ENCODE assay signal across 9 mouse cellular contexts in the genomic region with DNA sequence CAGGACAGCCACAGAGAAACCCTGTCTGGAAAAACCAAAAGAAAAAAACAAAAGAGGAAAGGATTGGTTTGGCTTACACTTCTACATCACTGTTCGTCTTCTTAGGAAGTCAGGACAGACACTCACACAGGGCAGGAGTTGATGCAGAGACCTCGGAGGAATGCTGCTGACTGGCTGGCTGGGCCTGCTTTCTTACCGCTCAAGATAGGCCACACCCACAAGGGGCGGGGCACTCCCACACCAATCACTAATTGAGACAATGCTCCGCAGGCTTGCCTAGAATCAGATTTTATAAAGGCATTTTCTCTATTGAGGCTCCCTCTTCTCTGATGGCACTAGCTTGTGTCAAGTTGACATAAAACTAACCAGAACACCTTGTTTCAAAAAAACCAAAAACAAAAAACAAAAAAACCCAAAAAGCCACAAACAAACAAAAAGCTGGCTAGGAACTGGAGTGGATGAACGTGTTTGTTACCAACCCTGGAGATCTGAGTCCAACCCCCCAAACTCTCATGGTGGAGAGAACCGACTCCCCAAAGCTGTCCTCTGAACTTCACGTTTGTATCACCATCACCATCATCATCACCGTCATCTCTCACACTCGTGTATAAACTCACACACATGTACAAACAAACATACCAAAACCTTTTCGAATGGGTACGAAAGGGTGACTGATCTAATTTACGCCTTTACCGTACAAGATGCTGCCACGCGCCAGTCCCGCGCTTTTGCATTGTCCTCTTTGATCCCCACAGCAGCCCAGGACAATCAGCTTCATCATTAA. TPM values are rescaled to one million over a fixed set of nuclear protein-coding genes. Genes with fewer than 3 reads are reported as not detected.
DNase-seq lines count a peak whose midpoint lies in the region; ATAC-seq and TF ChIP-seq lines count a peak whose summit lies in the region.
"Had no signal": no experiment of that assay in that cellular context is flagged by ENCODE, and none has a peak within 500 bp of the region (broad histone marks: within the 10 kb centered on the region; RNA-seq: fewer than 3 reads in every experiment).

No protein-coding gene starts in this region.

- H3K27me3 ChIP-seq in intestine, embryonic 15.5 days (replicated peaks) = 0 out of 2 replicates have a peak, but pooled peaks cover 5% of the 10 kb centered on the region
- H3K27me3 ChIP-seq in intestine, postnatal 0 days (replicated peaks; ENCODE audit: control insufficient read depth, insufficient read depth, low read length) = no peaks in the 10 kb centered on the region

- DNase-seq in thymus, postnatal 4 days = peak; percentile 90

- no peak for TF ChIP-seq CTCF in intestine, postnatal 0 days (IDR thresholded peaks at IDR 0.05; ENCODE audit: low read depth)
- TF ChIP-seq CTCF in bone marrow, adult 2 months (IDR thresholded peaks at IDR 0.05; ENCODE audit: control insufficient read depth, insufficient read depth, low read length) = no peak

- H3K9ac ChIP-seq in intestine, embryonic 15.5 days = no peak overlapping the region
- no peak overlapping the region for H3K9ac ChIP-seq in intestine, postnatal 0 days (ENCODE audit: low read depth, low read length)
- H3K9ac ChIP-seq: hindbrain, embryonic 15.5 days had no signal

- no peaks in the 10 kb centered on the region for H3K9me3 ChIP-seq in intestine, embryonic 15.5 days
- H3K9me3 ChIP-seq in intestine, postnatal 0 days (ENCODE audit: control insufficient read depth) = no peaks in the 10 kb centered on the region
- H3K9me3 ChIP-seq: hindbrain, embryonic 15.5 days had no signal

- no peak overlapping the region for H3K4me3 ChIP-seq in intestine, embryonic 15.5 days (replicated peaks)
- H3K4me3 ChIP-seq in intestine, postnatal 0 days (ENCODE audit: low read depth, low read length) = no peak overlapping the region
- H3K4me3 ChIP-seq in bone marrow, adult 2 months (replicated peaks; ENCODE audit: control insufficient read depth, low read depth, low read length) = peak overlapping the region; percentile 62
- H3K4me3 ChIP-seq in macrophage (ENCODE audit: inconsistent target) = peak overlapping the region; percentile 41
- H3K4me3 ChIP-seq: hindbrain, embryonic 15.5 days had no signal

- peaks cover 69% of the 10 kb centered on the region for H3K79me2 ChIP-seq in macrophage (ENCODE audit: inconsistent target)

- ATAC-seq in intestine, embryonic 15.5 days = 0 out of 2 replicates have a peak, but pooled peaks have one; percentile 30
- no peak for ATAC-seq in intestine, postnatal 0 days
- peak; percentile 21 to 34; a peak in 3 of 4 replicates for ATAC-seq in hematopoietic stem cell, adult 5-6 weeks (replicated peaks in 1 of 2; ENCODE audit: insufficient read depth in 1 of 2, low FRiP score in 2 of 2, low TSS enrichment in 1 of 2, low read depth in 1 of 2, poor library complexity in 2 of 2, severe bottlenecking in 2 of 2)
- ATAC-seq in frontal cortex, adult (ENCODE audit: low TSS enrichment) = no peak
- no peak for ATAC-seq in cerebellum, adult (ENCODE audit: insufficient number of reproducible peaks, low FRiP score, low TSS enrichment)

- 61% methylated on average over 18 of the region's 18 CpGs for WGBS in intestine, embryonic 15.5 days
- WGBS in intestine, postnatal 0 days = 65% methylated on average over 18 of the region's 18 CpGs
- WGBS in bone marrow, adult 2 months = 50% methylated on average over 18 of the region's 18 CpGs
- WGBS in macrophage (ENCODE audit: missing documents) = 50% methylated on average over 18 of the region's 18 CpGs

- no peak overlapping the region for H3K4me2 ChIP-seq in intestine, embryonic 15.5 days (replicated peaks)
- no peak overlapping the region for H3K4me2 ChIP-seq in intestine, postnatal 0 days (replicated peaks; ENCODE audit: low read depth)
- H3K4me2 ChIP-seq: hindbrain, embryonic 15.5 days had no signal

- peaks cover 6% of the 10 kb centered on the region; the same call in 1 of the 2 replicates for H3K4me1 ChIP-seq in intestine, embryonic 15.5 days (replicated peaks)
- no peaks in the 10 kb centered on the region for H3K4me1 ChIP-seq in intestine, postnatal 0 days (replicated peaks; ENCODE audit: control insufficient read depth, insufficient read depth, low read length)
- peaks cover 16% of the 10 kb centered on the region for H3K4me1 ChIP-seq in bone marrow, adult 2 months (ENCODE audit: control insufficient read depth, insufficient read depth, low read length)

- H3K27ac ChIP-seq in intestine, embryonic 15.5 days = no peak overlapping the region
- H3K27ac ChIP-seq in intestine, postnatal 0 days (ENCODE audit: low read depth, low read length) = no peak overlapping the region
- H3K27ac ChIP-seq in bone marrow, adult 2 months (ENCODE audit: control insufficient read depth, insufficient read depth, low read depth, low read length, poor library complexity) = peak overlapping the region; percentile 95
- H3K27ac ChIP-seq in macrophage = peak overlapping the region; percentile 99
- H3K27ac ChIP-seq: hindbrain, embryonic 15.5 days had no signal

- H3K36me3 ChIP-seq in intestine, embryonic 15.5 days = no peaks in the 10 kb centered on the region
- H3K36me3 ChIP-seq in intestine, postnatal 0 days (ENCODE audit: control insufficient read depth, insufficient read depth) = no peaks in the 10 kb centered on the region
- H3K36me3 ChIP-seq in macrophage (ENCODE audit: inconsistent target) = no peaks in the 10 kb centered on the region
- H3K36me3 ChIP-seq: hindbrain, embryonic 15.5 days had no signal

- peak; percentile 62 for TF ChIP-seq POLR2A in bone marrow, adult 2 months (IDR thresholded peaks at IDR 0.05; ENCODE audit: borderline replicate concordance, control insufficient read depth, low read depth, low read length)

RNA-seq across cellular contexts. Expression of gene Pik3cd, which starts 0.8 kb away (rescaled TPM):
- polyA plus RNA-seq in intestine, embryonic 15.5 days (2015; fragmentation: Nextera tagmentation; extraction: Ambion mirVana) = 4.6 and 4.8 TPM in 2 replicates
- polyA plus RNA-seq in intestine, postnatal 0 days (2015; fragmentation: Nextera tagmentation; extraction: Ambion mirVana) = 2.5 TPM in 2 replicates
- polyA plus RNA-seq in bone marrow, adult 2 months (2011; ENCODE audit: insufficient read depth, insufficient read length, low replicate concordance, missing spikeins) = 41.8 and 88.3 TPM in 2 replicates
- total RNA-seq in hematopoietic stem cell, adult 5-6 weeks (2017) = 51.1 and 56.9 TPM in 2 replicates
- total RNA-seq in macrophage (2018; cell fraction: chromatin; rRNA removed) = 100 to 1,000 TPM in 19 of 26 experiments, 10 to 100 TPM in 7; 26.8 to 293 (median 161) TPM
- total RNA-seq in macrophage (2018; cell fraction: cytosol; rRNA removed) = 100 to 1,000 TPM in 2 of 26 experiments, 10 to 100 TPM in 24; 31.2 to 108 (median 61.4) TPM
- 100 to 1,000 TPM in 18 of 26 experiments, 10 to 100 TPM in 8; 26.6 to 183 (median 124) TPM for total RNA-seq in macrophage (2018; cell fraction: nucleus; rRNA removed)
- polyA plus RNA-seq in macrophage (2018) = 29.6 to 68.1 TPM (median 37.0 TPM) in 3 replicates

RNA-seq across cellular contexts. Expression of gene Tmem201, which starts 36.2 kb away (rescaled TPM):
- 23.3 and 24.7 TPM in 2 replicates for polyA plus RNA-seq in intestine, embryonic 15.5 days (2015; fragmentation: Nextera tagmentation; extraction: Ambion mirVana)
- polyA plus RNA-seq in intestine, postnatal 0 days (2015; fragmentation: Nextera tagmentation; extraction: Ambion mirVana) = 8.7 and 9.6 TPM in 2 replicates
- 5.3 and 8.2 TPM in 2 replicates for polyA plus RNA-seq in bone marrow, adult 2 months (2011; ENCODE audit: insufficient read depth, insufficient read length, low replicate concordance, missing spikeins)
- total RNA-seq in hematopoietic stem cell, adult 5-6 weeks (2017) = 15.5 and 16.4 TPM in 2 replicates
- total RNA-seq in macrophage (2018; cell fraction: chromatin; rRNA removed) = 10 to 100 TPM in 3 of 26 experiments, 1 to 10 TPM in 21, under 1 TPM in 2; 0.71 to 13.4 (median 4.4) TPM
- total RNA-seq in macrophage (2018; cell fraction: cytosol; rRNA removed) = 1 to 10 TPM; 1.8 to 5.4 (median 3.4) TPM
- 10 to 100 TPM in 2 of 26 experiments, 1 to 10 TPM in 23, under 1 TPM in 1; 0.65 to 23.3 (median 2.8) TPM for total RNA-seq in macrophage (2018; cell fraction: nucleus; rRNA removed)
- 2.6 to 9.5 TPM (median 3.0 TPM) in 3 replicates for polyA plus RNA-seq in macrophage (2018)

Comparison
In these comparisons a context has a peak if more than half of its experiments do, and no peak if none do; other contexts are left out.
1. ATAC-seq: peak in intestine, embryonic 15.5 days (single experiment) and hematopoietic stem cell, adult 5-6 weeks (2 of 2); none in intestine, postnatal 0 days (single experiment), frontal cortex, adult (single experiment) and cerebellum, adult (single experiment).
2. H3K27ac ChIP-seq: peak in bone marrow, adult 2 months (single experiment) and macrophage (single experiment); none in intestine, embryonic 15.5 days (single experiment) and intestine, postnatal 0 days (single experiment).
3. H3K4me3 ChIP-seq: peak in bone marrow, adult 2 months (single experiment) and macrophage (single experiment); none in intestine, embryonic 15.5 days (single experiment) and intestine, postnatal 0 days (single experiment).